Mouse (Mus musculus): Measurements from ENCODE around the gene Myo18a.
A peak's percentile ranks its signal among the peaks of the same experiment; 100 is the strongest.

Gene Myo18a

GRCm38 (mm10) chr11:77771879-77772713 lies 9.1 kb downstream of the Myo18a start:
- DNase-seq, result no peak

GRCm38 (mm10) chr11:77775701-77776400 lies 12.8 kb downstream of the Myo18a start:
- no peak for DNase-seq

GRCm38 (mm10) chr11:77777436-77777835 lies 14.4 kb downstream of the Myo18a start:
- no peak for DNase-seq

GRCm38 (mm10) chr11:77777937-77778336 lies 14.9 kb downstream of the Myo18a start:
- no peak for DNase-seq

- DNase-seq, result no peak
Measured at GRCm38 (mm10) chr11:77779240-77779639, 16.2 kb downstream of the Myo18a start.

- DNase-seq, result no peak
Measured at GRCm38 (mm10) chr11:77781088-77781487, 18.0 kb downstream of the Myo18a start.

GRCm38 (mm10) chr11:77782104-77782815 lies 19.2 kb downstream of the Myo18a start:
- no peak for DNase-seq

- no peak for DNase-seq
Measured at GRCm38 (mm10) chr11:77783211-77783746, 20.2 kb downstream of the Myo18a start.

GRCm38 (mm10) chr11:77783747-77784646 lies 21.0 kb downstream of the Myo18a start:
- peak; percentile 69 for DNase-seq

- no peak for DNase-seq
Measured at GRCm38 (mm10) chr11:77784894-77785293, 21.8 kb downstream of the Myo18a start.

- DNase-seq, result no peak
Measured at GRCm38 (mm10) chr11:77785396-77785767, 22.3 kb downstream of the Myo18a start.

GRCm38 (mm10) chr11:77785768-77786561 lies 22.9 kb downstream of the Myo18a start:
- peak; percentile 93 for DNase-seq

GRCm38 (mm10) chr11:77787707-77788106 lies 24.7 kb downstream of the Myo18a start, which contains the start of gene Gm10277:
Gene Gm10277, minus strand, starts transcription at chr11:77787747.
- no peak for DNase-seq

- DNase-seq, result no peak
Measured at GRCm38 (mm10) chr11:77789512-77789911, 26.5 kb downstream of the Myo18a start.

- no peak for DNase-seq
Measured at GRCm38 (mm10) chr11:77790286-77790685, 27.2 kb downstream of the Myo18a start.

- no peak for DNase-seq
Measured at GRCm38 (mm10) chr11:77791241-77791727, 28.2 kb downstream of the Myo18a start.

GRCm38 (mm10) chr11:77791752-77792565 lies 28.9 kb downstream of the Myo18a start:
- DNase-seq, result no peak

- DNase-seq, result no peak
Measured at GRCm38 (mm10) chr11:77792566-77792909, 29.5 kb downstream of the Myo18a start.

- DNase-seq, result peak; percentile 95
Measured at GRCm38 (mm10) chr11:77793238-77793930, 30.3 kb downstream of the Myo18a start.

GRCm38 (mm10) chr11:77795216-77795615 lies 32.2 kb downstream of the Myo18a start:
- DNase-seq, result no peak
